12 mouse cellular contexts compared by ENCODE assay signal in genomic region chr3:130413239-130413638, GRCm38 (mm10).
A peak's percentile ranks its signal among the peaks of the same experiment; 100 is the strongest.
DNase-seq lines count a peak whose midpoint lies in the region; ATAC-seq and TF ChIP-seq lines count a peak whose summit lies in the region.
"Had no signal": no experiment of that assay in that cellular context is flagged by ENCODE, and none has a peak within 500 bp of the region (broad histone marks: within the 10 kb centered on the region; RNA-seq: fewer than 3 reads in every experiment).

No protein-coding gene starts in this region.

- H3K9me3 ChIP-seq in forebrain, postnatal 0 days (ENCODE audit: low read length): no peaks in the 10 kb centered on the region
- no peaks in the 10 kb centered on the region for H3K9me3 ChIP-seq in forebrain, embryonic 12.5 days
- no peaks in the 10 kb centered on the region for H3K9me3 ChIP-seq in neural tube, embryonic 15.5 days (replicated peaks)
- H3K9me3 ChIP-seq: heart, embryonic 12.5 days had no signal

- no peaks in the 10 kb centered on the region for H3K4me1 ChIP-seq in forebrain, postnatal 0 days (ENCODE audit: insufficient read depth)
- peaks cover 2% of the 10 kb centered on the region; the same call in 1 of the 2 replicates for H3K4me1 ChIP-seq in forebrain, embryonic 12.5 days
- peaks cover 4% of the 10 kb centered on the region; the same call in 1 of the 2 replicates for H3K4me1 ChIP-seq in neural tube, embryonic 15.5 days
- H3K4me1 ChIP-seq: heart, embryonic 12.5 days had no signal

- peak; percentile 14 for DNase-seq in forebrain, postnatal 0 days
- peak; percentile 72 for DNase-seq in neural tube, embryonic 10.5 days (ENCODE audit: extremely low spot score, low spot score)
- DNase-seq in kidney, postnatal 10 days: peak; percentile 47
- no peak for DNase-seq in lung, postnatal 36 days
- DNase-seq in right cerebral cortex, adult 2 months (ENCODE audit: low spot score in 2 of 2): no peak
- DNase-seq: lung, postnatal 10 days; right cerebral cortex, postnatal 4 days had no signal

- ATAC-seq in forebrain, postnatal 0 days: peak; percentile 42; the same call in 1 of the 2 replicates
- no peak for ATAC-seq in forebrain, embryonic 12.5 days (ENCODE audit: low FRiP score)
- ATAC-seq in neural tube, embryonic 15.5 days (ENCODE audit: low FRiP score): no peak; the same call in 1 of the 2 replicates
- ATAC-seq in frontal cortex, adult (ENCODE audit: low TSS enrichment): no peak
- ATAC-seq: intestine, postnatal 0 days had no signal

- no peak; the same call in 1 of the 2 replicates for TF ChIP-seq CTCF in forebrain, postnatal 0 days (IDR thresholded peaks at IDR 0.05; ENCODE audit: low read depth)

- H3K27me3 ChIP-seq in forebrain, postnatal 0 days (ENCODE audit: insufficient read depth, low read length): no peaks in the 10 kb centered on the region
- H3K27me3 ChIP-seq in forebrain, embryonic 12.5 days: 0 out of 2 replicates have a peak, but pooled peaks cover under 1% of the 10 kb centered on the region
- H3K27me3 ChIP-seq in neural tube, embryonic 15.5 days (replicated peaks): no peaks in the 10 kb centered on the region
- H3K27me3 ChIP-seq: heart, embryonic 12.5 days had no signal

- no peaks in the 10 kb centered on the region for H3K36me3 ChIP-seq in forebrain, postnatal 0 days (ENCODE audit: insufficient read depth)
- H3K36me3 ChIP-seq in forebrain, embryonic 12.5 days (replicated peaks): no peaks in the 10 kb centered on the region
- H3K36me3 ChIP-seq in neural tube, embryonic 15.5 days: no peaks in the 10 kb centered on the region
- H3K36me3 ChIP-seq: heart, embryonic 12.5 days had no signal

- no peak overlapping the region for H3K9ac ChIP-seq in forebrain, postnatal 0 days
- H3K9ac ChIP-seq in forebrain, embryonic 12.5 days: no peak overlapping the region
- no peak overlapping the region for H3K9ac ChIP-seq in neural tube, embryonic 15.5 days (replicated peaks)
- H3K9ac ChIP-seq: heart, embryonic 12.5 days had no signal

- H3K4me2 ChIP-seq in forebrain, postnatal 0 days (ENCODE audit: low read depth): no peak overlapping the region
- no peak overlapping the region for H3K4me2 ChIP-seq in forebrain, embryonic 12.5 days
- no peak overlapping the region for H3K4me2 ChIP-seq in neural tube, embryonic 15.5 days
- H3K4me2 ChIP-seq: heart, embryonic 12.5 days had no signal

- H3K27ac ChIP-seq in forebrain, postnatal 0 days (ENCODE audit: low read depth, low read length): no peak overlapping the region
- H3K27ac ChIP-seq in forebrain, embryonic 12.5 days: no peak overlapping the region
- no peak overlapping the region for H3K27ac ChIP-seq in neural tube, embryonic 15.5 days (replicated peaks)

- WGBS in forebrain, postnatal 0 days: 42% methylated on average over 4 of the region's 4 CpGs
- 39% methylated on average over 4 of the region's 4 CpGs for WGBS in forebrain, embryonic 12.5 days
- WGBS in neural tube, embryonic 15.5 days: 18% methylated on average over 4 of the region's 4 CpGs

- H3K4me3 ChIP-seq in forebrain, postnatal 0 days (ENCODE audit: low read depth, low read length): no peak overlapping the region
- H3K4me3 ChIP-seq in forebrain, embryonic 12.5 days (replicated peaks): no peak overlapping the region
- no peak overlapping the region for H3K4me3 ChIP-seq in neural tube, embryonic 15.5 days (replicated peaks)
- H3K4me3 ChIP-seq: heart, embryonic 12.5 days had no signal

Comparison
In these comparisons a context has a peak if more than half of its experiments do, and no peak if none do; other contexts are left out.
1. DNase-seq: peak in forebrain, postnatal 0 days (single experiment), neural tube, embryonic 10.5 days (single experiment) and kidney, postnatal 10 days (single experiment); none in lung, postnatal 36 days (single experiment) and right cerebral cortex, adult 2 months (0 of 2).